Comparison of ENCODE assay signal across 22 mouse cellular contexts in the genomic region with DNA sequence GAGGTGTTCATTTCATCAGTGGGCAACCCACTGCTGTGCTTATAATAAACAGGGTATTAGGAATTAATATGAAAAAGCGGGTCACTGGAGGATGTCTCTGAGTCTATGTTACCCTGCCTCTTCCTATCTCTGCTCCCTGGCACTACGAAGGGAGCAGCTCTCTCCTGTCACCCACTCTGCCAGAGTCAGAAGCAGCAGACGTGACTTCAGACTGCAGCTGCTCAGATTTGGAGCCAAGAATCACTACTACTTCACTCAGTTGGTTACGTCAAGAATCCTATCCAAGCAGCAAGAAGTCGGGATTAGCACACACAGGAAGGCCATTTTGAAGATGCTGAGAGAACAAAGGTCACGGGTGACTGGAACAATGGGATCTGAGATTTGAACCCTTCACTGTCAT.
"Had no signal": no experiment of that assay in that cellular context is flagged by ENCODE, and none has a peak within 500 bp of the region (broad histone marks: within the 10 kb centered on the region; RNA-seq: fewer than 3 reads in every experiment).

No protein-coding gene starts in this region.

- H3K27ac ChIP-seq: limb, embryonic 10.5 days; limb, embryonic 13.5 days; liver, embryonic 12.5 days; liver, embryonic 15.5 days; lung, embryonic 15.5 days; midbrain, embryonic 10.5 days; midbrain, embryonic 13.5 days; neural tube, embryonic 13.5 days; stomach, embryonic 15.5 days had no signal

- H3K4me1 ChIP-seq: stomach, embryonic 15.5 days had no signal

- H3K4me2 ChIP-seq: limb, embryonic 13.5 days; liver, embryonic 12.5 days; liver, embryonic 15.5 days; lung, embryonic 15.5 days; midbrain, embryonic 13.5 days; neural tube, embryonic 13.5 days; stomach, embryonic 15.5 days had no signal

- DNase-seq: kidney, postnatal 14 days; kidney, postnatal 4 days; liver; lung, adult 18-20 months; lung, postnatal 10 days; lung, postnatal 36 days; retina, postnatal 1 day; right cerebral cortex, postnatal 25 days; spleen, adult 18-20 months; thymus, postnatal 25 days had no signal

- H3K27me3 ChIP-seq: limb, embryonic 13.5 days; liver, embryonic 12.5 days; liver, embryonic 15.5 days; lung, embryonic 15.5 days; megakaryocyte, embryonic 14.5 days; midbrain, embryonic 13.5 days; neural tube, embryonic 13.5 days; stomach, embryonic 15.5 days had no signal

- H3K9ac ChIP-seq: limb, embryonic 13.5 days; liver, embryonic 12.5 days; liver, embryonic 15.5 days; lung, embryonic 15.5 days; midbrain, embryonic 13.5 days; neural tube, embryonic 13.5 days; stomach, embryonic 15.5 days had no signal

- H3K4me3 ChIP-seq: limb, embryonic 10.5 days; limb, embryonic 13.5 days; liver, embryonic 12.5 days; liver, embryonic 15.5 days; lung, embryonic 15.5 days; megakaryocyte, embryonic 14.5 days; midbrain, embryonic 10.5 days; midbrain, embryonic 13.5 days; myocyte; neural tube, embryonic 13.5 days; stomach, embryonic 15.5 days had no signal

- ATAC-seq: liver, embryonic 12.5 days; midbrain, embryonic 13.5 days; midbrain, embryonic 16.5 days had no signal

- H3K36me3 ChIP-seq: limb, embryonic 10.5 days; limb, embryonic 13.5 days; liver, embryonic 12.5 days; liver, embryonic 15.5 days; lung, embryonic 15.5 days; midbrain, embryonic 10.5 days; midbrain, embryonic 13.5 days; neural tube, embryonic 13.5 days; stomach, embryonic 15.5 days had no signal

- H3K9me3 ChIP-seq: limb, embryonic 10.5 days; limb, embryonic 13.5 days; liver, embryonic 12.5 days; liver, embryonic 15.5 days; lung, embryonic 15.5 days; megakaryocyte, embryonic 14.5 days; midbrain, embryonic 10.5 days; midbrain, embryonic 13.5 days; neural tube, embryonic 13.5 days; stomach, embryonic 15.5 days had no signal
